Mouse (Mus musculus): ENCODE results near the gene Myo1a. TPM values are rescaled to one million over a fixed set of nuclear protein-coding genes. Genes with fewer than 3 reads are reported as not detected.

Myo1a gene
- 15.6 and 18.5 TPM in 2 replicates for polyA plus RNA-seq (2012; rRNA removed)

DNA sequence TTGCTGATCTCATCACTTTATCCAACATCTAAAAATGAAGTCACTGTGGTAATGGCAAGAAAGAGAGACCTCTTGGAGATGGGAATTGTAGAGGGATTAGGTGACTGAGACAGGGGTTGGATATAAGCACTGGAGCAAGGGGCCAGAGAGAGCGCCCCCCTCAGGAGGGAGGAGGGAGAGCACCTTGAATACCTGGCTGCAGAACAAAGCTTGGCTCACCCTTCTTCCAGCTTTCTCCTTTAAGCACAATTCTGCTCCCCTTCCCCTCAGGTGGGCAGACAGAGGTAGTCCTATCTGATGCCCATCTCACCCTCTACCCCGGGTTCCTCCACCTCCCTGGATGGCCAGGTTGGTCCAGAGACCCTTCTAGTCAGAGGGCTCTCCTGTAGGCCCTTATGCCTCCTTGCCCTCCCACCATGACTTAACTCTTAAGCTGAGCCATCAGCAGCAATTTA is at the start of gene Myo1a:
Gene Myo1a (plus strand): TSS at position 405 of the 455 bp plus-strand sequence.

DNA sequence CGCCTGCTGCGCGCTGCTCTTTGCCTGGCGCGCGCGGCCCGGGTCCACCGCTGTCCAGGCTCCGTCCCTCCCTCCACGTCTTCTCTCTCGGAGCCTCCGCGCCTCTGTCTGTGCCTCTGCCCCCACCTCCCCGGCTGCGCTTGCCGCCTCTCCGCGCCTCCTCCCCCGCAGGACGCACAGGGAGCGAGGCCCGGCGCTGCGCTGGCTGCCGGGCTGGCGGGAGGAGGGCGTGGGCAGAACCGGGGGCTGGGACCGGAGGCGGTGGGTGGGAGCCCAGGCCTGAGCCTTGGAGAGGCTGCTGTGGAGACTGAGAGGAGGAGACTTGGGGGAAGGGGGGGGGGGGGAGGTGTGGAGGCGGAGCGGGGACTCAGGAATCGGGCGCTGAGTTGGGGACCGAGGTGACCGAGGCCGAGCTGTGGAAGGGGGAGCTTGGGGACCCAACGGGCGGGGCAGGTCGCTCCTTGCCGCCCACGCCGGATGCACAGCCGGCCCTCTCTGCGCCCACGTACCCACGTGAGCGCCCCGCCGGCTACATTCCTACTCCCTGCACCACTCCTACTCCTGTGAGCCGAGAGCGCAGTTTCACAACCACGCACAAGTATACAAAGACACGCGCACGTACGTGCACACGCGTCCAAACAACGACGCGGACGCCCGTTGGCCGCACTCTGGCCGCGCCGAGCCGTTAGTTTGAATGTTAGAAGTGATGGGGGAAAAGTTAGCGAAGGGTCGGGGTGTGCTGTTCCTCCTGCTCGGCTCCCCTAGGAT is 38.3 kb upstream of the Myo1a start, which contains the start of gene Nemp1:
Gene Nemp1 (plus strand): TSS at position 401 of the 768 bp plus-strand sequence.

DNA sequence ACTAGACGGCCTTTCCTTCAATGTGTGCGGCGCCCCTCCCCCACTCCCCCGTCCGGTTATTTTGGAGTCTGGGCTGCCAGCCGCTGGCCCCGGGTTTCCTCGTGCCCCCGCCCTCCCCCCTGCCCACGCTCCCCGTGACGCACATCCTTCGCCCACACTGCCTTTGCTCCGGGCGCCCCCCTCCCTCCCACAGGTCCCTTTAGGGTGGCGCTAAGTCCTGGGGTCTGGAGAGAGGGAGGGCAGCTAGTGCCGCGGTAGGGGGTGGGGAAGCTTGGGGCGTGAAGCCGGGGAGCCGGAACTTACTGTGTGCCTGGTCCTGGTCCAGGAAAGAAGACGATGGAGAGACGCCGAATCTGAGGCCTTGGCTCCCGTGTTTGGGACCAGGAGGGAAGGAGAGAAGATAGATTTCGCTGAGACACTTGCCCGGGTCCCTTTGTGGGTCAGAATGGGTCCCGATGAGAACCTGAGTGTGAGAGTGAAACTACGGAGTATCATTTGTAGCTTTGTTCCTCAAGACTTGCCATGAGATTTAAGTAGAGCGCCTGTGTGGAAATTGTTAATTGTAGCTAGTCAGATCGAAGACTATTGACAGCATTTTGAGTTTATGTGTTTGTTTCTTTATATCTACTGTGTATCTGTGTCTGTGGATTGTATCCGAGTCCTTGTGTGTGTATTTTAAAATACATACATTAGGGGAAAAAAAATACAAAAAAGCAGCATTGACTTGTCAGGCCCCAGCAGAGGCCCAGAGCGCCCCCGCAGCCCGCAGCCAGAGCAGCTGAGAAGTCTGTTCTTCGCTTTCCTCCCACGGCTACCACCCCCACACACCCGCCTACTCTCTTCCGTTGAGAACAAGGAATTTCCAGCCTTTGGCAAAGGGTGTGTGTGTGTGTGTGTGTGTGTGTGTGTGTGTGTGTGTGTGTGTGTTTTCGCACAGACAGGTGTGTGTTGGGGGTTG is 36.6 kb upstream of the Myo1a start, which contains the start of gene Nab2:
Gene Nab2 (minus strand): TSS at position 476 of the 958 bp plus-strand sequence.

DNA sequence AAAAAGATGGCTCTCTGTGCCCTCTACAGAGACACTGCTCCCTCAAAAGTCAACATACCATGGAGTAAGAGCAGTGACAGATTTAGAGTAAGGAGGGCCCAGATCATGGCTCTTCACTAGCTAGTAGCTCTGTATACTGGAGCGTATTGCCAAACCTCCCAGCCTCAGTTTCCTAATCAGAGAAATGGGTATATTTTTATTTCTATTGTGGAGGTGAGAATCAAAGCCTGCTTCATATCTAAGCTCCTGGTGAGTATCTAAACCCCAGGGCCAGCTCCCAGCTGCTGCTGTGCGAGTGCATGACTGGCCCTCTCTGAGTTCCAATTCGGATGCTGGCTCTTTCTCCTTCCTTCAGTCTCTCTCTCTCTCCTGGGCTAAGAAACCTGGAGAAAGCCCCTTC is 19.2 kb downstream of the Myo1a start, which contains the start of gene Tac2:
Gene Tac2 (plus strand): TSS at position 301 of the 400 bp plus-strand sequence.

DNA sequence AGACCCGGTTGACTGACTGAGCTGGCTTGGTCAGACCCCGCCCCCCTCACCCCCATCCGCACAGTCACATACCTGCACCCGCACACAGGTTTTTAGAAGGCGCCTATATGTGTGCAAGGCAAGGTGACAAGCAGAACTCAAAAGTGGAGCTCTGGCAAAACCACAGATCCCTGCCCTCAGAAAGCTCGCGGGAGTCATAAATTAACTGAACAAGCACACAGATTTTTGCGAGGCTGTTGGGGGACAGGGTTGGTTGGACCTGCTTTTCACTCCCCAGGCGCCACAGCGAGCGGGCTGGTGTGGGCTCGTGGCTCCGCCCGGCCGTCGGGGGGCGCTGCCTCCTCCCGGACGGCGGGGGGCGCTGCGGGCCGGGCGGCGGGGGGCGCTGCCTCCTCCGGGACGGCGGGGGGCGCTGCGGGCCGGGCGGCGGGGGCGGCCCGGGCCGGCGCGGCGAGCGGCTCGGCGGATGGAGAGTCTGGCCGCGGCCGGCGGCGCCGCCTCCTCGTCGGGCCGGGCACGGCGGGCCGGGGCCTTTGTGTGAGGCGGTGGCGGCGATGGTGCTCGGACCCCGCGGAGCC is 34.2 kb downstream of the Myo1a start, which contains the start of gene Zbtb39:
Gene Zbtb39 (plus strand): TSS at position 456 of the 578 bp plus-strand sequence.

DNA sequence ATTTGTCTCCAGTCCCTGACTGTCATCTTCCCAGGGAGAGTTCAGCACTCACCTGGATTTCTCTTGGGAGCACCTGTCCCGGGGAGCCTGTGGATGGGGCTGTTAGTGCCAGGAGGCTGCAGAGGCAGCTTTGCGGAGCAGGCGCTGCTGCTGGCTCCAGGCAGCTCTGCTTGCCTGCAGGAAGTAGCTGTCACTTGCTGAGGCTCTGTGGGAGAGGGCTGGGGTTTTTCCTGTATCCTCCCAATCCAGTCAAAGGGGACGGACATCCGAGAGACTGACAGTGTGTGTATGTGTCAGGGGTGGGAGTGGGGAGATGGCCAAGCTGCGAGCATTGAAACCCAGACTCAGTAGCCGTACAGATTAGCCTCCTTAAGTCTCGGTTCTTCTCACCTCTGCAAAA is 46.6 kb downstream of the Myo1a start, which contains the start of gene Gpr182:
Gene Gpr182 (minus strand): TSS at position 185 of the 400 bp plus-strand sequence.

DNA sequence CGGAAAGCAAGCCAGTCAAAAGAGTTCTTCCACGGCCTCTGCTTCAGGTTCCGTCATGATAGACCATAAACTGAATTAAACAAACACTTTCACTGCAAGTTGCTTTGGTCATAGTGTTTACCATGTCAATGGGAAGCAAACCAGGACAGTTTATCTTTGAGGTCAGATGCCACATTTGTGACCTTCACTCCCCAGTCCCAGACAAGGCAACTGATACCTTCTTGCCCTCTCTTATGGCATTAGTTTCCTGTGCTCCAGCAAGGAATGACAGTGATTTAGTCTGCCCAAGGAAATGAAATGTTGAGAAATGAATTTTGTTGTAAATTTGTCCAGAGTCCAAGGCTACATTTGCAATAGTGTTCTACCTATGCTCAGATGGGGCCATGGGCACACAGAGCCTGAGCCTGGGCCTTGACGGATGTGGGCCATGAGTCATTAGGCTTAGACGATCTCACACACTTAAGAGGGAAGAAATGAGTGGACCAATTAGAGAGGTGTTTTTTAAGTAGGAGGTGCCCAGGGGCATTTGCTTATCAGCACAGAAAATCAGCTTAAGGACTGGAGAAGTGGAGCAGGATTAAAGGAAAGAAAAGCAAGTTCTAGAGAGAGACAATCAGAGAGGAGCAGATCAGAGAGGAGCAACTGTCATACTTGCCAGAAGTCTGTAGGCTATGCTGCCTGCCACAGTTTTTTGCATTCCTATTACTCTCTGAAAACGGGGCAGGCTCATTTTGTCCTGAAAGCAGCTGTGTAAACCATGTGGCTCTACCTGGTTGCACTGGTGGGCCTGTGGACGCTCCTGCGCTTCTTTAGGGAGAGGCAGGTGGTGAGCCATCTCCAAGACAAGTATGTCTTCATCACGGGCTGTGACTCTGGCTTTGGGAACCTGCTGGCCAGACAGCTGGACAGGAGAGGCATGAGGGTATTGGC is 54.5 kb downstream of the Myo1a start, which contains the start of the genes Rdh1 and Rdh16f1:
Gene Rdh1 (plus strand): TSS at position 541 of the 930 bp plus-strand sequence.
Gene Rdh16f1 (plus strand): TSS at position 607 of the 930 bp plus-strand sequence.

Other genes with a start within 250 kb of the Myo1a start
- gene Stac3, start 203.5 kb upstream of the Myo1a start, polyA plus RNA-seq (2012; rRNA removed): 2.1 and 3.9 TPM in 2 replicates
- gene Ndufa4l2, start 190.2 kb upstream of the Myo1a start, polyA plus RNA-seq (2012; rRNA removed): 28.4 and 32.1 TPM in 2 replicates
- gene Shmt2, start 182.7 kb upstream of the Myo1a start, polyA plus RNA-seq (2012; rRNA removed): 34.0 and 35.9 TPM in 2 replicates
- 0.22 and 0.43 TPM in 2 replicates for gene Nxph4, start 170.6 kb upstream of the Myo1a start, polyA plus RNA-seq (2012; rRNA removed)
- 65.5 and 79.6 TPM in 2 replicates for gene Lrp1, start 84.0 kb upstream of the Myo1a start, polyA plus RNA-seq (2012; rRNA removed)
- gene Stat6, start 62.2 kb upstream of the Myo1a start, polyA plus RNA-seq (2012; rRNA removed): 27.3 and 36.1 TPM in 2 replicates
- 1.5 and 1.7 TPM in 2 replicates for gene Nemp1, start 38.3 kb upstream of the Myo1a start, polyA plus RNA-seq (2012; rRNA removed)
- 14.6 and 15.5 TPM in 2 replicates for gene Nab2, start 36.6 kb upstream of the Myo1a start, polyA plus RNA-seq (2012; rRNA removed)
- not detected in 2 replicates for gene Tac2, start 19.3 kb downstream of the Myo1a start, polyA plus RNA-seq (2012; rRNA removed)
- gene Zbtb39, start 34.4 kb downstream of the Myo1a start, polyA plus RNA-seq (2012; rRNA removed): 1.7 and 2.2 TPM in 2 replicates
- 1.2 and 1.4 TPM in 2 replicates for gene Gpr182, start 46.6 kb downstream of the Myo1a start, polyA plus RNA-seq (2012; rRNA removed)
- 0.01 and 0.10 TPM in 2 replicates for gene Rdh1, start 54.6 kb downstream of the Myo1a start, polyA plus RNA-seq (2012; rRNA removed)
- 0.15 and 0.23 TPM in 2 replicates for gene Rdh16f1, start 54.6 kb downstream of the Myo1a start, polyA plus RNA-seq (2012; rRNA removed)
- gene Rdh9, start 71.2 kb downstream of the Myo1a start, polyA plus RNA-seq (2012; rRNA removed): not detected in 2 replicates
- gene Rdh16, start 96.0 kb downstream of the Myo1a start, polyA plus RNA-seq (2012; rRNA removed): 0.19 and 0.31 TPM in 2 replicates
- not detected in 2 replicates for gene Rdh19, start 144.8 kb downstream of the Myo1a start, polyA plus RNA-seq (2012; rRNA removed)
- gene Rdh16f2, start 161.3 kb downstream of the Myo1a start, polyA plus RNA-seq (2012; rRNA removed): 0.11 TPM in 1 of 2 replicates, not detected in the other
- 3.9 and 6.2 TPM in 2 replicates for gene Rdh7, start 183.6 kb downstream of the Myo1a start, polyA plus RNA-seq (2012; rRNA removed)
- gene Sdr9c7, start 193.3 kb downstream of the Myo1a start, polyA plus RNA-seq (2012; rRNA removed): 8.0 and 9.6 TPM in 2 replicates

Measured in stomach, adult 2 months (tissue).